Mouse (Mus musculus): ENCODE measurements around the gene Srgap1. TPM values are rescaled to one million over a fixed set of nuclear protein-coding genes. Genes with fewer than 3 reads are reported as not detected.
A peak's percentile ranks its signal among the peaks of the same experiment; 100 is the strongest.

Gene Srgap1
- polyA plus RNA-seq, 1 experiment: 8.8 TPM

DNA sequence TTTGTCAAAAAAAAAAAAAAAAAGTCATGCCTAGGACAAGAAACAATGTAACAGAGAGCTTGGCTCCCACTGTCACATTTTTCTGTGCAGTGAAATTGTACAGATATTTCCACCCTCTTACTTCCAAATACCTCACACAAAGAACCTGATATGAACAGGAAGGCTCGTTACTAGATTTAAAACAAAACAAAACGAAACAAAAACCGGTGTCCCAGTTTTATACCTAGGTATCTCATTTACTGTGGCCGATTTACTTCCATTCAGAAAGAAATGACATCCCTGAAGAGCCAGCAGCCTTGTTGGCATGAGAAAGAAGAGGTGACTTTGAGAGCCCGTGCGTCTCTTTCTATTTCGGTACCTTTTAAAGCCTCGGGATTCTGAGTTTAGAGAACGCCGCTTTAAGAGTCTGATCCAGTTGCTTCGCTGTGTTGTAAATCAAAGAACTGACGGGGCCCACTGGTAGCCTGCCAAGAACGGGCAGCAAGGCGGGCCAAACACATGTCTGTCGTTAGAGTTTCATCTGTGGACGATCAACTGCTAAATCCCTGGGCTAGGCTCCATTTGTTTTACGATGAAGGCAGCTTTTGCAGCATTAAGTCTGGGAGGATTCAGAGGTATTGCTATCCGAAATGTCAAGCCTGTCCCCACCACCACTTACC, 210.5 kb downstream of the Srgap1 start:
- peak in 1 of 2 experiments; percentile 58 for DNase-seq (ENCODE audit: extremely low spot score in 1 of 2, low spot score in 1 of 2)

- no peak for DNase-seq (ENCODE audit: extremely low spot score in 1 of 2, low spot score in 1 of 2)
Observed at GRCm38 (mm10) chr10:121833443-121833842, 213.7 kb downstream of the Srgap1 start.

GRCm38 (mm10) chr10:121830335-121831307, 216.5 kb downstream of the Srgap1 start:
- DNase-seq (ENCODE audit: extremely low spot score in 1 of 2, low spot score in 1 of 2): no peak

GRCm38 (mm10) chr10:121829800-121830303, 217.3 kb downstream of the Srgap1 start:
- DNase-seq (ENCODE audit: extremely low spot score in 1 of 2, low spot score in 1 of 2): no peak

GRCm38 (mm10) chr10:121829034-121829433, 218.1 kb downstream of the Srgap1 start:
- DNase-seq (ENCODE audit: extremely low spot score in 1 of 2, low spot score in 1 of 2): no peak

DNA sequence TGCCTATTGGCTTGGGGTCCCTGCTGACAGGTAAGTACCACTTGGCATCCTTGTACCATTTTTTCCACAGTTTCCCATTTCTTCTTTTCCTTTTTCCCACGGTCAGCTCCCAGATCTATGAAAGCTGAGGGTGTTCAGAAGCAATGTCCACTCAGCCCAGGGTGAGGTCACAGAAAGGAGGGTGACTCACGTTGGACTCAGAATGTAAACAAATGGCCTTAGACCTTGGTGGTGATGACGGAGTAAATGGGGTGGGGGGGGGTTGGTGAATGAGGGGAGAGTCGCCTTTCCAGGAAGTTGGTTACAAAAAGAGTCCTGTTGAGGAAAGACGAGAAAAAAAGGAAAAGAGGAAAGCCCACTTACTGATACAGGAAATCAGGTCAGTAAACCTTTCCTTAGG, 224.4 kb downstream of the Srgap1 start:
- no peak for DNase-seq (ENCODE audit: extremely low spot score in 1 of 2, low spot score in 1 of 2)

DNA sequence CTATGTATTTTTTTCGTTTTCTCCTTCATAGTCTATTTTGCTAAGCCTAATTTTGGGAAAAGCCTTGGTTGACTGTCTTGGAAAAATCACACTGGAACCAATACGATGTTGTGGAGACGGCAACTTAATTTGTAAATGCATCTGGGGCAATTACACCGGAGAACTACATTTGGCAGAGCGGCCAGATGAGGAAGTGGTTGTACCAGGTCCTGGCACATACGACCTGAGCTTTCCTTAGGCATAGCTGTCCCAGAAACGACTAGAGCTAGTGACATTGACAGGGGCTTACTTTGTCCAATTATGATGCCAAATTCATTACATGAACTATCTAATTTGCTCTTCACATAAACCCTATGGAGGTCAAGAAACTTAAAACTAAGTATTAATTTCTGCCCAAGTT, 226.3 kb downstream of the Srgap1 start:
- DNase-seq (ENCODE audit: extremely low spot score in 1 of 2, low spot score in 1 of 2): no peak

- DNase-seq (ENCODE audit: extremely low spot score in 1 of 2, low spot score in 1 of 2): no peak
Observed at GRCm38 (mm10) chr10:121817983-121818382, 229.1 kb downstream of the Srgap1 start.

DNA sequence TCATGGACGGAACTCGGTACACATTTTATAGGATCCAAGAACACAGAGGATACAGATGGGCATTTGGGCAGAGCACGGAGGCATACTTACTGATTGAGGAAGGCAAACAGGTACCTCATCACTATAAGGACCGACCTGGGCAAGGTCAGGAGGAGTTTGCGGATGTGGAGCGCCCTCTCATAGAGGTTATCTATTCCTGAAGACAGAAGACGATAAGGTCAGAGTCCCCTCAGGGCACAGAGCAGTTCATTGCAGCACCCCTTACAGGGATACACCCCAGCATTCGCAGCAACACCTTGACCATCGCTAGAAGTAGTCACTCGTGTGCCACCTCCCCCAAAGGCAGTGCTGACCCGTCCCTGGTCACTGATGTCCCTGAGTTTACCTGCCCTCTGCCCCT, 239.3 kb downstream of the Srgap1 start:
- no peak for DNase-seq (ENCODE audit: extremely low spot score in 1 of 2, low spot score in 1 of 2)

DNA sequence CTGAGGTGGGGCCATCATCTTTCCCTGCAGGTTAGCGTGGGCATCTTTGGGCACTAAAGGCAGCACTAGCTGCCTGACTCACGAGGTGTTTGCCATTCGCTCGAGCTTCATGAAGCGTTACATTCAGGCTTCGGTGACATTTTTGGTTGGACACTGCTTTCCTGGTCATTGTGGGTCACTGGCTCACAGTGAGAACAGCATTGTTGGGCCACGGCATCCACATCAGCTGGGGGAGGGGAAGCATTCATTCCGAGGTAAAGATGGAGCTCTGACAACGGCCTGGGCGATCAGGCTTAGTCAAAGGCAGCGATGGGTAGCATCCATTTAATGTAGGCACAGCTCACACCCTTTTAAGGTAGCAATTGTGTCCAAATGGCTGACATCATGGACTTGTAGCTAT, 240.3 kb downstream of the Srgap1 start:
- no peak for DNase-seq (ENCODE audit: extremely low spot score in 1 of 2, low spot score in 1 of 2)

DNA sequence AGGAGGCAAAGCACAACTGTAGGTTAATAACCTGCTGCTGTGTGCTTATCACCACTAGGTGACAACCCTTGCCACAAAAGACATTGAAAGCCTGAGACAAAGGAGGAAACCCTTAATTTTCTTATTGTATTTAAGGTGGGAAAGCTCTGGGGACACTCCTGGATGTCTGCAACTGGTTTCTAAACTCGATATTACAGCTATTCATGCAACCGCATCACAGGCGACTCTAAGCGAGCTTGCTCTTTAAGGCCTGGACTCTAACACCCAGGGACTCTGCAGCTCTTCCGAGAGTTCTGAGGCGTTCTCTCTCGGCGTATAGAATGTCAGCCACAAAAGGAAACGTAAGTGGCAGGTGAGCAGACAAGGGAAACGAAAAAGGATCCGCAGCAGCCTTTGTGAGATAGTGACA, 241.2 kb downstream of the Srgap1 start:
- DNase-seq (ENCODE audit: extremely low spot score in 1 of 2, low spot score in 1 of 2): no peak

DNA sequence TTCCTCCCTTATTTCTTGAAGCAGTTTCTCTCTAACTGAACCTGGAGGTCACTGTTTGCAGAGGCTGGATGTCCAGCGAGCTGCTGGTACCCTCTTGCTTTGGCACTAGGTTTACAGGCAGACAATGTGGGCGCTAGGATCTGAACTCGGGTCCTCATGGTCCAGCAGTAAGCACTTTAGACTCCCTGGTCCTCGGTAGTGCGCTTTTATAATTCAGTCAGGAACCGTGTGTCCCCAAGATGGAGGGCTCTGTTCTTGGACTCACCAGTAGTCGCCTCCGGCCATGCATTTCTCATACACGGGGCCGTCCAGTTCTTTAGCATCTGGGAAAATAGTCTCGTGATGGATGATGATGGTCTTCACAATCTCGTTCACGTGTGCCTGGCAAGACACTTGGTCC, 242.6 kb downstream of the Srgap1 start:
- no peak for DNase-seq (ENCODE audit: extremely low spot score in 1 of 2, low spot score in 1 of 2)

- no peak for DNase-seq (ENCODE audit: extremely low spot score in 1 of 2, low spot score in 1 of 2)
Observed at GRCm38 (mm10) chr10:121800041-121800440, 247.1 kb downstream of the Srgap1 start.

GRCm38 (mm10) chr10:121796027-121796802, 250.9 kb downstream of the Srgap1 start:
- no peak for DNase-seq (ENCODE audit: extremely low spot score in 1 of 2, low spot score in 1 of 2)

DNA sequence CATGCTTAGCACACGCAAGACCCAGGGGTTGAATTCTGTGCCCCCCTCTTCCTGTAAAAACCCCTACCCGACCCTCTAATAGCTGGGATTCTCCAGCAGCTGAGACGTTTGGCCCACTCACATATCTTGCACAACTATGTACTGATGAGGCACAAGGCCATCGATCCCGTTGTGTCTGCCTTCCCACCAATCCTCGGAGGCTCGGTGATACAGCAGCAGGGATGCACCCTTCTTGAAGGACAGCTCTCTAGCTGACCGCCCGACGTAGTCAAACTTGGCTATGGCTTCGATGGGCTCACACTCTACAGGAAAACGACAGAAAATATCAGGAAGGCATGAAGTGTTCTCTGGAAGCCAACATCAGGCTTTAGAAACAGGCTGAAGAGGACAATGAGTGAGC, 252.6 kb downstream of the Srgap1 start:
- DNase-seq (ENCODE audit: extremely low spot score in 1 of 2, low spot score in 1 of 2): no peak

- DNase-seq (ENCODE audit: extremely low spot score in 1 of 2, low spot score in 1 of 2): no peak
Observed at GRCm38 (mm10) chr10:121792661-121793060, 254.5 kb downstream of the Srgap1 start.

GRCm38 (mm10) chr10:121790078-121790477, 257.0 kb downstream of the Srgap1 start:
- no peak for DNase-seq (ENCODE audit: extremely low spot score in 1 of 2, low spot score in 1 of 2)

- no peak for DNase-seq (ENCODE audit: extremely low spot score in 1 of 2, low spot score in 1 of 2)
Observed at GRCm38 (mm10) chr10:121788536-121788935, 258.6 kb downstream of the Srgap1 start.

DNA sequence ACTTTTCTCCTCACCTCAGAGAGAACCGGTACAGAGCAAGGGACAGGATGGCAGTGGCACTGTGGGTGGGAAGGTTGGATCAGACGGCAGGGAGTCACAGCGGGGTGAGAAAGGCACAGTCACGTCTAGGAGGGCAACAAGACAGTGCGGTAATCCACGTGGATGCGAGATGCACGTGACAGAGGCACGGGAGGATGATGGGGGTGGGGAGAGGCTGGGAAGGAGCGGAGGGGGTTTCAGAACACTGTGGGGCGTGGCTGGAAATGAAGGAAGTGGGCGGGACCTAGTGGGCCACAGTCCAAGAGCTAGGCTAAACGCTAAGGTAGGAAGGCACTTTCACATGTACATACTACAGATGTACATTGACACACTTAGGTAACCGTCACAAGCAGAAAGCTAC, 266.0 kb downstream of the Srgap1 start:
- DNase-seq (ENCODE audit: extremely low spot score in 1 of 2, low spot score in 1 of 2): no peak

GRCm38 (mm10) chr10:121775990-121776389, 271.1 kb downstream of the Srgap1 start:
- DNase-seq (ENCODE audit: extremely low spot score in 1 of 2, low spot score in 1 of 2): no peak

DNA sequence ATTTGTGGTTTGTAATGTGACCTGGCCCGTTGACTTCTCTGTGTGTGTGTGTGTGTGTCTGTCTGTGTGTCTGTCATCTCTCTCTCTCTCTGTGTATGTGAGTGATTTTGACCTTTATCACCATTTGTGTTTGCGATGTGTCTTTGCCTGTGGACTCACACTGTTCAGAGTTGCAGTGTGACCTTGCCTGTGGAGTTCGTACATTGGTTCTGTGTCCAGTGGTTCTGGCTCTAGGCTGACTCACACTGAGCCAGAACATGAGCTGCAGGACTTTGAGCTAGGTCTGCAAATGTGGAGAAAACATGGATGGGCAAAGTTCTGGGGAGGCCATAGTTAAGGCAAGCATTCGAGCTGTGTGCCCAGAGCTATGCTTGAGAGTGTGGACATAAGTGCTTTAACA, 273.3 kb downstream of the Srgap1 start:
- DNase-seq (ENCODE audit: extremely low spot score in 1 of 2, low spot score in 1 of 2): no peak

All from frontal cortex, adult 2 months (tissue).